Mouse (Mus musculus) neural tube, embryonic 15.5 days (tissue): ENCODE results near the gene Cct4. TPM values are rescaled to one million over a fixed set of nuclear protein-coding genes. Genes with fewer than 3 reads are reported as not detected.
A peak's percentile ranks its signal among the peaks of the same experiment; 100 is the strongest.

Experiments
- ATAC-seq: fragments of 200-750 bp; cut with Nextera tagmentation; 2 replicates; pipeline ENCODE4 v1.8.0; 2017; ENCODE audit warnings: mild to moderate bottlenecking, moderate TSS enrichment, moderate library complexity; ENCODE audit not compliant: low FRiP score
- H3K27ac ChIP-seq: fragments of 300-500 bp; sonication (generic); replicated peaks from 2 replicates; pipeline ENCODE4 v1.5.1; 2015; ENCODE audit warnings: mild to moderate bottlenecking, inconsistent platforms
- H3K27me3 ChIP-seq: fragments of 300-500 bp; sonication (generic); replicated peaks from 2 replicates; pipeline ENCODE4 v1.6.1; 2015; ENCODE audit warnings: inconsistent platforms
- H3K36me3 ChIP-seq: fragments of 300-500 bp; sonication (generic); 2 replicates; pipeline ENCODE4 v1.6.1; 2015; ENCODE audit warnings: inconsistent platforms
- H3K4me1 ChIP-seq: fragments of 300-500 bp; sonication (generic); 2 replicates; pipeline ENCODE4 v1.6.1; 2015; ENCODE audit warnings: inconsistent platforms
- H3K4me2 ChIP-seq: fragments of 300-500 bp; sonication (generic); 2 replicates; pipeline ENCODE4 v1.6.1; 2015; ENCODE audit warnings: inconsistent platforms, mild to moderate bottlenecking, moderate library complexity
- H3K4me3 ChIP-seq: fragments of 300-500 bp; sonication (generic); replicated peaks from 2 replicates; pipeline ENCODE4 v1.5.1; 2015; ENCODE audit warnings: mild to moderate bottlenecking, inconsistent platforms
- H3K9ac ChIP-seq: fragments of 300-500 bp; sonication (generic); replicated peaks from 2 replicates; pipeline ENCODE4 v1.6.1; 2015; ENCODE audit warnings: mild to moderate bottlenecking, inconsistent platforms
- H3K9me3 ChIP-seq: fragments of 300-500 bp; sonication (generic); replicated peaks from 2 replicates; pipeline ENCODE4 v1.6.1; 2016; ENCODE audit warnings: inconsistent platforms
- WGBS: fragments of 180-500 bp; shearing (Covaris S2); methylation state at CpG from one replicate; pipeline ENCODE4 v1.1.7; 2015; ENCODE audit warnings: mixed read lengths; 5-methylcytosine and 5-hydroxymethylcytosine counted together
- polyA plus RNA-seq: library from polyadenylated mRNA; unstranded; fragments of >200 nt; fragmentation: Nextera tagmentation; extraction: Ambion mirVana; gene quantifications from 2 replicates; pipeline ENCODE4 v1.2.1, GENCODE M21; 2015

The Cct4 gene
- polyA plus RNA-seq, 1 experiment from 2014 or later, result 261 TPM

DNA sequence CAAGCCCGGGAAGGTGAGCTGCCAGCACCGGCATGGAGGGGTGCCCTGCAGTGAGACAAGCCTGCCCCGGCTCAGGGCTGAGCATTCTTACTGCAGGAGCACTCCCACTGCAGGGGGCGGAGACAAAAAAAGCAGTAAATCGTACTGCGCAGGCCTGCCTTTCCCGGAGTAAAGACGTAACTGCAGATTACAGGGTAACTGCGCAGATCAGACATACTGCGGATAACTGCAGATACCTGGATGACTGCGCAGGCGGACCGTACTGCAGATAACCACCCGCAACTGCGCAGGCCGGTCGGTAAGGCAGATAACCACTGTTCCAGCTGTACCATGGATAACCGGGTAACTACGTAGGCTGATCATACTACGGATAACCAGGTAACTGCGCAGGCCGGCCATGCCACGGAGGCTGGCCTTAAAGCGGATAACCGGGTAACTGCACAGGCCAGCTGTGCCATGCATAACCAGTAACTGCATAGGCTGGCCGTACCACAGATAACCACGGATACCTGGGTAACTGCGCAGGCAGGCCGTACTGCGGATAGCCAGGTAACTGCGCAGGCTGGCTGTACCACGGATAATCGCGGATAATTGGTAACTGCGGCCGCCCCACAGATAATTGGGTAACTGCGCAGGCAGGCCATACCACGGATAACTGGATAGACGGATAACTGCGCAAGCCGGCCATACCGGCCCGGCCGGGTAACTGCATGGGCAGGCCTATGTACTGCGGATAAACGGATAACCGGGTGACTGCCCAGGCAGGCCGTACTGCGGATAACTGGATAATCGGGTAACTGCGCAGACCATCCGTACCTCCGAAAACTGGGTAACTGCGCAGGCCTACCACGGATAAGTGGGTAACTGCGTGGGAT lies 18.2 kb upstream of the Cct4 start, which contains the start of gene Zrsr1:
Gene Zrsr1, plus strand, starts transcription at position 171 of the 875 bp plus-strand sequence.
- ATAC-seq, result peak; percentile 85
- Histone ChIP-seq H3K4me1 (peaks cover 28% of the 10 kb centered on the region), H3K36me3 (peaks cover 23% of the 10 kb centered on the region), H3K9me3 (peaks cover 18% of the 10 kb centered on the region; the same call in 1 of the 2 replicates), H3K27ac (peak within 1 kb of the TSS; percentile 80), H3K9ac (peak within 1 kb of the TSS; percentile 63), H3K4me3 (peak within 1 kb of the TSS; percentile 57), H3K27me3 (no peaks in the 10 kb centered on the region), H3K4me2 (peak within 1 kb of the TSS; percentile 63)
- WGBS, result 59% methylated on average over 56 of the region's 56 CpGs

DNA sequence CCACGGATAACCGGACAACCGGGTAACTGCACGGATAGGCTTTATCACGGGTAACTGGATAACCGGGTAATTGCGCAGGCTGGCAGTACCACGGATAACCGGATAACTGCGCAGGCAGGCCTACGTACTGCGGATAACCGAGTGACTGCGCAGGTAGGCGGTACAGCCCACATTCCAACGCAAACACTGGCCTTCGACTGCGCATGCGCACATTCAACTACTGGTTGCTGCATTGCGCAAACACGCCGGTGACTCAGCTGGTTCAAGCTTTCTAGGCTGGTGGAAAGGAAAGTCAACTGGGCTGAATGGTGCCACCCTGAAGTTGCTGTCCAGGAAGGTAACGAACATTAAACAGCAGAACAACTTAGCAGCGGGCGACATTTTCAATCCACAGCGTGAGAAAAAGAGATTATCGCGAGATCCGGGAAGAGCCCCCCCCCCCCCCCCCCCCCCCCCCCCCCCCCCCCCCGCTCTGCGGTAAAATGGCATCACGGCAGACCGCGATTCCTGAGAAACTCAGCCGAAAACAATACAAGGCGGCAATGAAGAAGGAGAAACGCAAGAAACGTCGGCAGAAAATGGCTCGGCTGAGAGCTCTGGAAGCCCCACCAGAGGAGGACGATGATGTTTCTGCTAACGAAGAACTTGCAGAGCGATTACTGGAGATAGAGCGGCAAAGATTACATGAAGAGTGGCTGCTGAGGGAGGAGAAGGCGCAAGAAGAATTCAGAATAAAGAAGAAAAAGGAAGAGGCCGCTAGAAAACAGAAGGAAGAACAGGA lies 17.4 kb upstream of the Cct4 start:
- 52% methylated on average over 43 of the region's 46 CpGs for WGBS
- Histone ChIP-seq H3K27me3 (no peaks in the 10 kb centered on the region), H3K27ac (peak overlapping the region; percentile 80), H3K4me2 (peak overlapping the region; percentile 63), H3K9me3 (peaks cover 18% of the 10 kb centered on the region; the same call in 1 of the 2 replicates), H3K4me1 (peaks cover 36% of the 10 kb centered on the region), H3K36me3 (peaks cover 27% of the 10 kb centered on the region), H3K9ac (peak overlapping the region; percentile 63), H3K4me3 (peak overlapping the region; percentile 57)
- peak; percentile 73 for ATAC-seq

DNA sequence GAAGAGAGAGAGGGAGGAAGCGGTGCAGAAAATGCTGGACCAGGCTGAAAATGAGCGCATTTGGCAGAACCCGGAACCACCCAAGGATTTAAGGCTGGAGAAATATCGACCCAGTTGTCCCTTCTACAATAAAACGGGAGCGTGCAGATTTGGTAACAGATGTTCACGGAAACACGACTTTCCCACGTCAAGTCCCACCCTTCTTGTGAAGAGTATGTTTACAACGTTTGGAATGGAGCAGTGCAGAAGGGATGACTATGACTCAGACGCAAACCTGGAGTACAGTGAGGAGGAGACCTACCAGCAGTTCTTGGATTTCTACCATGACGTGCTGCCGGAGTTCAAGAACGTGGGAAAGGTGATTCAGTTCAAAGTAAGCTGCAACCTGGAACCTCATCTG lies 16.7 kb upstream of the Cct4 start:
- peaks cover 42% of the 10 kb centered on the region for H3K4me1 ChIP-seq
- peak overlapping the region; percentile 68 for H3K27ac ChIP-seq
- H3K4me2 ChIP-seq, result peak overlapping the region; percentile 63
- H3K9me3 ChIP-seq, result peaks cover 18% of the 10 kb centered on the region; the same call in 1 of the 2 replicates
- H3K36me3 ChIP-seq, result peaks cover 33% of the 10 kb centered on the region
- H3K9ac ChIP-seq, result peak overlapping the region; percentile 45
- peak overlapping the region; percentile 57 for H3K4me3 ChIP-seq
- no peak for ATAC-seq
- WGBS, result 49% methylated on average over 14 of the region's 14 CpGs
- H3K27me3 ChIP-seq, result no peaks in the 10 kb centered on the region

DNA sequence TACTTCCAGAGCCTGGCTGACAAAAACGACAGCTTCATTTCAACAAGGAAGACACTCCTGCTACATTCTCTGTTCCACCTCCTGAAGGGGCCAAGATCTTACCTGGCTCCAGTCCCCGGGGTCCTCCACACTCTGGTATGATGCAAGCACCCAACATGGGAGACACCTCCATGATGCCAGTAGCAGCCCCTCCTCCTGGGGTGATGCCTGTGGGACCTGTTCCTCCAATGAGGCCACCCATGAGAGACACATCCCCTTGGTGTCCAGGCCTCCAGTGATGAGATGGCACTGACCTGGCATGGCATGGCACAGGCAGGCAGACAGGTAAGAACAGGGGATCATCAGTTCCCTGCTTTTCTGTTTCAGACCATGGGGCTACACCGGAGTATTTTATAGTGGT lies 12.1 kb upstream of the Cct4 start:
- peaks cover 61% of the 10 kb centered on the region for H3K4me1 ChIP-seq

DNA sequence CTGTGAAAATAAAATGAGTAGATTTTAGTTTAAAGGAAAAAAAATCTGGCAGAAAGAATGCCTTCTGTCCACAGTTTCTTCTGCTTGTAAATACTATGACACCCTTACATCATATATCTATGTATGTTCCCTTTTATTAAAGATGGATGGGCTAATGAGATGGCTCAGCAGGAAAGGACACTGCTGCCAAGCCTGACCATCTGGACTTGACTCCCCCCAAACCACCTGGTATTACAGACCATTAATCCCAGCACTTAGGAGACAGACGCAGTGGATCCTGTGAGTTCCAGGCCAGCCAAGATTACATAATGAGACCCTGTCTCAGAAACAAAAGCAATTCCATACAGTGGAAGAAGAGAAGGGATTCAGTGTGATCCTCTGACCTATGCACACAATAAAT lies 11.6 kb upstream of the Cct4 start:
- no peak overlapping the region for H3K9ac ChIP-seq
- 35% methylated on average over 1 of the region's 1 CpGs for WGBS
- H3K4me3 ChIP-seq, result no peak overlapping the region
- no peaks in the 10 kb centered on the region for H3K9me3 ChIP-seq
- H3K27me3 ChIP-seq, result no peaks in the 10 kb centered on the region
- H3K4me1 ChIP-seq, result peaks cover 58% of the 10 kb centered on the region
- ATAC-seq, result no peak
- peaks cover 24% of the 10 kb centered on the region for H3K36me3 ChIP-seq
- H3K4me2 ChIP-seq, result no peak overlapping the region
- no peak overlapping the region for H3K27ac ChIP-seq

More for the DNA sequence above, 12.1 kb upstream of the Cct4 start:
- no peak for ATAC-seq
- Histone ChIP-seq H3K27ac (no peak overlapping the region), H3K9ac (no peak overlapping the region), H3K27me3 (no peaks in the 10 kb centered on the region), H3K4me2 (peak overlapping the region; percentile 3; the same call in 1 of the 2 replicates), H3K36me3 (peaks cover 29% of the 10 kb centered on the region), H3K4me3 (no peak overlapping the region), H3K9me3 (no peaks in the 10 kb centered on the region)
- WGBS, result 94% methylated on average over 3 of the region's 3 CpGs

GRCm38 (mm10) chr11:22979221-22979620 lies 11.1 kb upstream of the Cct4 start:
- Histone ChIP-seq H3K9ac (no peak overlapping the region), H3K4me3 (no peak overlapping the region), H3K27ac (no peak overlapping the region), H3K4me1 (peaks cover 53% of the 10 kb centered on the region), H3K4me2 (no peak overlapping the region), H3K9me3 (no peaks in the 10 kb centered on the region), H3K36me3 (peaks cover 19% of the 10 kb centered on the region), H3K27me3 (no peaks in the 10 kb centered on the region)
- 87% methylated on average over 1 of the region's 1 CpGs for WGBS
- ATAC-seq, result no peak

DNA sequence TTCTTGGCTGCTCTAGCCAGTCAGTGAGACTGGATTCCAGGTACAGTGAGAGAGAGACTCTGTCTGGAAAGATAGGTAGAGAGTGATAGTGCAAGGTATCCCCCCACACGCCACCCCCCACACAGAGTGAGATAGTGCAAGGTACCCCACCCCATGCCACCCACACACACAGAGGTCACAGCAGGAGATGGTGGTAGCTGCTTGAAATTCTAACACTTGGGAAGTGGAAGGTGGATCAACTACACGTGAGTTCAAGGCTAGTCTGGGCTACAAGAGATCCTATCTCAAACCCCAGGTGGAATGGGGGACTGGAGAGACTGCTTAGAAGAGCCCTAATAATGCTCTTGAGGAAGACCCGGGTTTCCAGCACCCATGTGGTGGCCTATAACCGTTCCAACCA lies 9.3 kb upstream of the Cct4 start:
- H3K27me3 ChIP-seq, result no peaks in the 10 kb centered on the region
- ATAC-seq, result no peak
- peaks cover 17% of the 10 kb centered on the region for H3K36me3 ChIP-seq
- H3K4me2 ChIP-seq, result peak overlapping the region; percentile 71
- H3K4me3 ChIP-seq, result peak overlapping the region; percentile 59
- H3K9me3 ChIP-seq, result no peaks in the 10 kb centered on the region
- WGBS, result 42% methylated on average over 4 of the region's 4 CpGs
- no peak overlapping the region for H3K27ac ChIP-seq
- H3K4me1 ChIP-seq, result peaks cover 44% of the 10 kb centered on the region
- H3K9ac ChIP-seq, result peak overlapping the region; percentile 60

DNA sequence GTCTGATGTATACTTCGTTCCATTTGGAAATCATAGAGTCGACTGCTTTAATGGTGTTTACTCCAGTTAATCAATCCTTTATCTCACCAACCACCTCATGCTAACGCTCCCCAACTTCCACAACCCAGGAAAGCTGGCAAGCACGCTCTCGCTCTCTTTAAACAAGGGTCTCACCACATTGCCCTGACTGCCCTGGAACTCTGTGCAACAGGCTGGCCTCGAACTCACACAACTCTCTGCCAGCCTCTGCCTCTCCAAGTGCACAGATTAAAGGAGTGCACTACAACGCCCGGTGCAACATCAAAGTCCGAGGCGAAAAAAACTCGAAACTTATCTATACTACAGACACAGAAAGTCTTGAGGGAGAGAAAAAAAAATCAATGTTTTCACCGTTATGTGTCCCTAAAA lies 8.8 kb upstream of the Cct4 start:
- peak overlapping the region; percentile 59 for H3K4me3 ChIP-seq
- no peaks in the 10 kb centered on the region for H3K27me3 ChIP-seq
- peak; percentile 48 for ATAC-seq
- H3K9ac ChIP-seq, result peak overlapping the region; percentile 60
- 3% methylated on average over 12 of the region's 12 CpGs for WGBS
- H3K27ac ChIP-seq, result peak overlapping the region; percentile 92
- H3K4me1 ChIP-seq, result peaks cover 39% of the 10 kb centered on the region
- H3K4me2 ChIP-seq, result peak overlapping the region; percentile 71
- H3K9me3 ChIP-seq, result no peaks in the 10 kb centered on the region
- peaks cover 12% of the 10 kb centered on the region for H3K36me3 ChIP-seq

- 2% methylated on average over 42 of the region's 42 CpGs for WGBS
- H3K4me2 ChIP-seq, result peak within 1 kb of the TSS; percentile 71
- H3K4me1 ChIP-seq, result peaks cover 32% of the 10 kb centered on the region
- H3K9me3 ChIP-seq, result no peaks in the 10 kb centered on the region
- H3K9ac ChIP-seq, result peak within 1 kb of the TSS; percentile 60
- peak within 1 kb of the TSS; percentile 92 for H3K27ac ChIP-seq
- no peaks in the 10 kb centered on the region for H3K27me3 ChIP-seq
- peak; percentile 94 for ATAC-seq
- peaks cover 9% of the 10 kb centered on the region; the same call in 1 of the 2 replicates for H3K36me3 ChIP-seq
- H3K4me3 ChIP-seq, result peak within 1 kb of the TSS; percentile 59
Observed at GRCm38 (mm10) chr11:22981984-22982757, 8.1 kb upstream of the Cct4 start, which contains the start of the genes Gm28048 and Commd1. Gm28048 (minus strand) TSS chr11:22982090. Commd1 (minus strand) TSS chr11:22982382.

- Histone ChIP-seq H3K4me3 (no peak overlapping the region), H3K9me3 (no peaks in the 10 kb centered on the region)
Observed at GRCm38 (mm10) chr11:22982846-22983245, 7.5 kb upstream of the Cct4 start.

GRCm38 (mm10) chr11:22985510-22985909 lies 4.8 kb upstream of the Cct4 start:
- Histone ChIP-seq H3K36me3 (no peaks in the 10 kb centered on the region), H3K4me2 (no peak overlapping the region), H3K4me3 (no peak overlapping the region), H3K27ac (no peak overlapping the region), H3K9me3 (no peaks in the 10 kb centered on the region), H3K9ac (no peak overlapping the region), H3K4me1 (peaks cover 12% of the 10 kb centered on the region), H3K27me3 (no peaks in the 10 kb centered on the region)
- 87% methylated on average over 3 of the region's 3 CpGs for WGBS
- ATAC-seq, result no peak

More at GRCm38 (mm10) chr11:22982846-22983245, 7.5 kb upstream of the Cct4 start:
- no peak overlapping the region for H3K27ac ChIP-seq
- no peak for ATAC-seq
- no peak overlapping the region for H3K9ac ChIP-seq
- H3K4me2 ChIP-seq, result peak overlapping the region; percentile 71
- WGBS, result 76% methylated on average over 6 of the region's 6 CpGs
- peaks cover 26% of the 10 kb centered on the region for H3K4me1 ChIP-seq
- H3K27me3 ChIP-seq, result no peaks in the 10 kb centered on the region
- H3K36me3 ChIP-seq, result peaks cover 6% of the 10 kb centered on the region; the same call in 1 of the 2 replicates
